Mouse (Mus musculus) embryonic fibroblast, embryonic 13.5 days (primary cell): ENCODE measurements around the gene Ccdc190.

Experiments
- CTCF ChIP-seq: IDR thresholded peaks from 2 replicates; pipeline ENCODE4 v1.5.1; 2011; ENCODE audit warnings: mild to moderate bottlenecking, control low read depth, low read length, moderate library complexity, borderline replicate concordance; ENCODE audit not compliant: insufficient read depth
- POLR2A ChIP-seq: IDR thresholded peaks from 2 replicates; pipeline ENCODE4 v1.6.1; 2011; ENCODE audit warnings: low read depth, mild to moderate bottlenecking, control low read depth, low read length, moderate library complexity

- TF ChIP-seq CTCF: no peak
- no peak for TF ChIP-seq POLR2A
These were observed 41.1 kb downstream of the Ccdc190 start for GRCm38 (mm10) chr1:169969516-169969886.
